Mouse (Mus musculus): ENCODE data around the gene Rfx4.

Gene Rfx4

GRCm38 (mm10) chr10:84871285-84871684, 115.4 kb downstream of the Rfx4 start:
- no peak for DNase-seq (ENCODE audit: low spot score)

DNA sequence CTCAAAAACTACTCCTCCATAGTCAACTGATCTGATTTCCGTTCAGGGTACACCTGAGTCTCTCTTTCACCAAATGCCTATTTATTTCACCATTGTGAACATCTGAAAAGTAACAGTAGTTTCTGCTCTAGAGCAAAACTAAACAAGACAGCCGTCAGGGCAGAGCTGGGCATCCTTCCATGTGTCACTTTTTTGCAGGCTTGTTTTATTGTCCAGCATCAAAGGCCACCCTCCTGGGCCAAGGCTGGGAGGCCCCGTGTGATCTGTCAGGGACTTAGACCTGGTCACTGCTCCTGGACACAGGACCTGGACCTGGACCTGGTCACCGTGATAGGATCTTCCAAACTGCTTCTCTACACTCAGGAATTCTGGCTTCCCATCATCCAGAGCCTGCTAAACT, 116.1 kb downstream of the Rfx4 start:
- DNase-seq (ENCODE audit: low spot score): no peak

GRCm38 (mm10) chr10:84879823-84880571, 124.1 kb downstream of the Rfx4 start:
- no peak for DNase-seq (ENCODE audit: low spot score)

- DNase-seq (ENCODE audit: low spot score): no peak
These were observed 126.7 kb downstream of the Rfx4 start for GRCm38 (mm10) chr10:84882528-84882927.

GRCm38 (mm10) chr10:84885341-84885884, 129.6 kb downstream of the Rfx4 start:
- no peak for DNase-seq (ENCODE audit: low spot score)

DNA sequence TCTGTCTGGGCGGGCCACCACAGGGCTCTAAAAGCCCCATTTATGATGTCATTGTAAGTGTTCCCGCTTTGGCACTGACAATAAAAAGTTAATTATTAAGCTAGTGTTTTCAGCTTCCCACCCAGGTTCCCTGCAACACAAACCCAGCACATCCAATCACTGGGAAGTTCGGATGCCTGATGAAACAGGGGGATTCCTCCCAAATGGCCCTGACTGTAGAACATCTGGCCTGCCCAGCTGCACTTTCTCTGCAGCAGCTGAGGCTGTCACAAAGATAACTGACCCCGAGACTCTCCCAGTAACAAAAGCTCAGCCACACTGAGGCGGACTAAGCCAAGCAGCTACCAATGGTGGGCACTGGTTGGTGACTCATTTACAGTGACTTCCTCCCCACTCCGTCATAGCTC, 130.4 kb downstream of the Rfx4 start:
- DNase-seq (ENCODE audit: low spot score): peak; percentile 20

- no peak for DNase-seq (ENCODE audit: low spot score)
These were observed 130.9 kb downstream of the Rfx4 start for GRCm38 (mm10) chr10:84886785-84887184.

GRCm38 (mm10) chr10:84889096-84889846, 133.4 kb downstream of the Rfx4 start:
- DNase-seq (ENCODE audit: low spot score): no peak

DNA sequence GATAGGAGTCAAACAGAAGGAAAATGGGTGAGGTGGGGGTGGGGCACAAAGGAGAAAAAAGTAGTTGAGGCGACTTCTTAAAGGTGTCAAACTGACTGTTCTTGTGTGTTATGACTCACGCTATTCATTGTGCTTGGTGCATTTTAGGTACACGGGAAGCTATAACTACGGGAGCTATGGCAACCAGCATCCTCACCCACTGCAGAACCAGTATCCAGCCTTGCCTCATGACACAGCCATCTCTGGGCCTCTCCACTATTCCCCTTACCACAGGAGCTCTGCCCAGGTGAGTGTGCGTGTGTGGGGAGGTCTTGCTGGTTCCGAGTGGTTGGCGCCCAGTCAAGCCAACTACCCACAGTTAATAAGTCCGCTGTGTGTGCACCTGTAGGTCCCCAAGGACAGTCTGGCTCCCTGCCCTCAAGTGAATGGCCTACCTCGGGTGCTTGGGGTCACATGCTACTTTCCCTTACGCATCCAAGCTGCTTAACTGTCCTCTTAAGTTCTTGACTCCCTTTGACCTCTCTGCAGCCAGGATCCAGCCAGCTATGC, 140.0 kb downstream of the Rfx4 start:
- no peak for DNase-seq (ENCODE audit: low spot score)

DNA sequence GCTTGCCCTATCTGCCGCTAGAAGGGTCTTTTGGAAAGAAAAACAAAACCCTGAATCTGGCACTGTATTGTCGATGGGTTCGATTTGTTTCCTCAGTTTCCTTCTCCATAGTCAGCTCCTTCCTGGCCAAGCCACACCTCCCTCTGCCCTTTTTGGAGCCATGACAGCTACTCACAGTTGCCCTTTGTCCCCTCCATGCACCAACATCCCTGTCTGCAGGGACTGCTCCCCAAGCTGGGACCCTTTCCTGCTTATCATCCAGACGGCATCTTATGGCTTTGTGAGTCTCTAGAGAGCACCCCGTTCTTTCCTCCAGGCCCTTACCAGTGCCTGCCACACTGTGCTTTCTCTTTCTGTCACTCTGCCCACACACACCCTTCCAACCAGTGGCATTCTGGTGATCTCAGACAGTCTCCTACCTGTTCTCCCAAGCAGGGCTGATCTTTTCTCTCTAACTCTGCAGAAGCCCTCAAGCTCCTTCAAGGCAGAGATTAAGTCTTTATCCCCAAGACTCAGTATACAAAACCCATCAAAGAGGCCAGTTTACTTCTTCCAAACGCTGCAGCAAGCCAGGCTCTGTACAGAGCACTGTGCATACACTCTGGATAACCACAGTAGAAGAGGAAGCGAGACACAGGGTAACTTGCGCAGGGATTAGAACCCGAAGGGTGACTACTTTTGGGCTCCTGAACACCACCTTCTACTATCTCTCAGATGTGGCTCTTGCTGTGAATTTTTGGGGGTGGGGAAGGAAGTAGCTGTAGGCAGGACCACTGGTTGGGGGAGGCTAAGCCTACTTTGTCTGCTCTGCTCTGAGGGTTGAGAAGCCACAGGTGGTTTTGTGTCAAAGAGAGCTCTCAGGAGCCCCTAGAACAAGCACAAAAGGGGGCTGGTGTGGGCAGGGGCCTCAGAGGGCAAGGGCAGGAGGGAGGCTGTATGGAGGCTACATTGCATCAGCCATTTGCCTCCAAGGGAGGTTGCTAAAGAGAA, 141.4 kb downstream of the Rfx4 start:
- no peak for DNase-seq (ENCODE audit: low spot score)

- DNase-seq (ENCODE audit: low spot score): no peak
These were observed 142.5 kb downstream of the Rfx4 start for GRCm38 (mm10) chr10:84898144-84898979.

- DNase-seq (ENCODE audit: low spot score): no peak
These were observed 145.8 kb downstream of the Rfx4 start for GRCm38 (mm10) chr10:84901676-84902075.

DNA sequence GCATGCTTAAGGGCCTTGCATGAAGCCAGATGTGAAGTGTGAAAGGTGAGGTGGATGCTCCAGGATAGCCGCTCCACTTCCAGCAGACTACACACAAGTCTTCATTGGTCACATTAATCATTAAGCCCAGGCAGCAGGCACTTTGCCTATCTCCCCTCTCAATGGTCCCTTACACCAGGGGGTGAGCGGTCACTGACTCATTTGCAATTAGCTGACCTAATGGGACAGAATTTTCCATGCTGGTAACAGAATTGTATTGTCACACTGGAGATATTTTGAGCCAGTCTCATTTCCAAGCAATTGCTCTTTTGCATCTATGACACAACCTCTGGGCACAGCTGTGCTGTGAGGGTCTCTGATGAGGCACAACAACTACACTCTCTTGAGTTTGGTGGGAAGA, 146.4 kb downstream of the Rfx4 start:
- no peak for DNase-seq (ENCODE audit: low spot score)

DNA sequence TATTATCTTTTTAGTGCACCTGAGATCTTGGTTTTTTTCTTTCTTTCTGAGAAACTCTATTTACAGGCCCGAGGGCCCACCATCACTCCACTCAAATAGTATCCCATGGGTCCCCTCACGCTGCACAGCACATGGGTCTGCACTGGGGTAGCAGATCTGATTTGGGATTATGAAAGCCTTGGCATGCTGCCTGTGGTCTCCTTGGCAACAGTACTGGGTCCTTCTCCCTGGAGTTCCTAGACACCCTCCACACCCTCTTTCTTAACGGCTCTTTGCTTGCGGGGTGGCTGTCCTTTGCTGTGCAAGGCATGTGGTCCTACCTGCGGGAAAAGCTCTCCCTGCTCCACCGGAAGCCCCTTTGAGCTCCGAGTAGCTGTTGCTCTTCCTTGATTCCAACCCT, 147.4 kb downstream of the Rfx4 start:
- no peak for DNase-seq (ENCODE audit: low spot score)

DNA sequence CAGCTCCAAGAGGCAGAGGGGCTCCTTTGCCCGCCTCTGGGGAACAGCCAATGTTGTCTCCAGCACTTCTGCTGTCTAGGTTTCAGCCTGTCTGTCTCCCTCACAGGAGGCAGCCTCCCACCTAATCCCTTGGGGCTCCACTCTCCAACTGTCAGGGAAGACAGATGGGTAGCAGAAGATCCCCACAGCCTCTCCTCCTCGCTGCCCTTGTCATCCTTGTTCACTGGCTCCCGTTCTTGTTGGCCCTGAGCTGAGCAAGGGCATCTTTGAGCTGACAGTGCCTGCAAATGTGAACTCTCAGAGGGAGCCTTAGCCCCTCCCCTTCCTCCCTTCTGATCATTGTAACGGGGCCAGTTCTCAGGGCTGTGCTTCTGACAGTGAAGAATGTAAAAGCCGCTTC, 147.9 kb downstream of the Rfx4 start:
- DNase-seq (ENCODE audit: low spot score): no peak

- no peak for DNase-seq (ENCODE audit: low spot score)
These were observed 151.0 kb downstream of the Rfx4 start for GRCm38 (mm10) chr10:84906895-84907294.

GRCm38 (mm10) chr10:84908006-84908405, 152.1 kb downstream of the Rfx4 start:
- DNase-seq (ENCODE audit: low spot score): no peak

- no peak for DNase-seq (ENCODE audit: low spot score)
These were observed 152.6 kb downstream of the Rfx4 start for GRCm38 (mm10) chr10:84908471-84908870.

DNA sequence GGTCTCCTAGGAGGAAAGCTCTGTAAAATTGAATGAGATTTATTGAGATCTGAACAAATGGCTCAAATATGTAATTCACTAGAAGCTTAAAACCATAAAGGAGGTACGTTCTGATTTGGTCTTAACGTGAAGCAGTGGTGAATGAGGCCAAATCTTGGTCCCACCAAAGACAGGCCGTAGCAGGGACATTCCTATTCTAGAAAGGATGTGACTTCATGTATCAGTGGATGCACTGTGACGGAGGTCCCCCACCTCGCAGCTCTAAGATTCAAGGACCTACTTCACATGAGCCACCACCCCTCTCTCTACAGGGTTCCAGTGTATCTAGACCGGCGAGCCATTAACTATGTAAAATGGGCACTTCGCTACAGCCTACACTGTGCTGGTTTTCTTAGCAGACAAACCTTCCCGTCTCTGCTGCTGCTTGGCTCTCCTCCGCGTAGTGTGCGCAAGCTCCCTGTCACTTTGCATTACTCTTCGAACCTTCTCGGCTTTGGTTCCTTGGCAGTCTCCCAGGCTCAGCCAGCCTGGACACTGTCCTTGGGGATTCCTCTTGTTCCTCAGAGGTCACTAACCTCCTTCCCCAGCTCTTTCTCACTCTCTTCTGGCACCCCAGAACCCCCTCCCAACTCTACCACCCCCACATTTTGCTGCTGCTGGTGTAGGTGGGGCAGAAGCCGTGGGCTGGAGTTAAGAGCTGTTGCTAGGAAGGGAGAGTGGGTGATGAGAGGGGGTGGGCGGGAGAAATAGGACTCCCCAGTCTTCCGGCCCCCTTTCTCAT, 153.3 kb downstream of the Rfx4 start:
- DNase-seq (ENCODE audit: low spot score): no peak

- no peak for DNase-seq (ENCODE audit: low spot score)
These were observed 154.3 kb downstream of the Rfx4 start for GRCm38 (mm10) chr10:84910194-84910593.

Data from urinary bladder, postnatal 14 days (tissue).